Mouse (Mus musculus) left cerebral cortex, postnatal 36 days (tissue): ENCODE measurements around the gene Prr7. TPM values are rescaled to one million over a fixed set of nuclear protein-coding genes. Genes with fewer than 3 reads are reported as not detected.
A peak's percentile ranks its signal among the peaks of the same experiment; 100 is the strongest.
"Not testable (repeated sequence)": the region's sequence is repeated elsewhere in the genome, so short reads cannot be mapped to it uniquely, and the experiment has no call there.

ENCODE experiments used
- DNase-seq, 2 experiments: peaks; one replicate each; pipeline ENCODE4 v3.0.0; 2021 to 2022; ENCODE audit warnings: low spot score in 2 of 2, mixed read lengths in 1 of 2
- intact Hi-C: fragments of 180-260 bp; cut with DNase I; formaldehyde crosslinking; loops from one replicate; pipeline ENCODE4 v1.15.1; 2025
- total RNA-seq, 2 experiments: library from RNA; stranded (reverse); gene quantifications; 2 replicates each; pipeline ENCODE4 v1.2.3; 2021

The Prr7 gene
- 10 to 100 TPM; 81.8 to 82.1 TPM for total RNA-seq

- intact Hi-C loops: no loop called here
- DNase-seq: peak; percentile 71 to 81
Measured at GRCm38 (mm10) chr13:55464027-55464884, at the start of gene Prr7. TSS of gene Prr7 (plus strand) at chr13:55464267.

GRCm38 (mm10) chr13:55414743-55415380, 49.2 kb upstream of the Prr7 start, which contains the start of gene Pfn3:
TSS of gene Pfn3 (minus strand) at chr13:55415232.
- intact Hi-C loops: no loop called here
- DNase-seq: peak; percentile 70 to 82

GRCm38 (mm10) chr13:55418004-55418403, 46.1 kb upstream of the Prr7 start:
- intact Hi-C loops: loop anchor here (2.0 kb wide), 2 partner anchors 27 to 53 kb away; partner anchors contain the start of gene Grk6
- DNase-seq: peak; percentile 81 to 82

GRCm38 (mm10) chr13:55419142-55419541, 44.9 kb upstream of the Prr7 start:
- DNase-seq: no peak
- intact Hi-C loops: loop anchor here (2.0 kb wide), 2 partner anchors 26 to 52 kb away; partner anchors contain the start of gene Grk6

- no peak for DNase-seq
- intact Hi-C loops: loop anchor here (5.0 kb wide), 1 partner anchor 117 kb away; the partner anchor contains the start of gene Ddx41
Measured at GRCm38 (mm10) chr13:55420018-55420932, 43.8 kb upstream of the Prr7 start.

GRCm38 (mm10) chr13:55420933-55421800, 42.9 kb upstream of the Prr7 start:
- peak; percentile 62 to 66 for DNase-seq
- intact Hi-C loops: loop anchor here (5.0 kb wide), 1 partner anchor 116 kb away; the partner anchor contains the start of gene Ddx41

- DNase-seq: no peak
- intact Hi-C loops: no loop called here
Measured at GRCm38 (mm10) chr13:55426613-55427012, 37.5 kb upstream of the Prr7 start, which contains the start of gene F12. TSS of gene F12 (minus strand) at chr13:55426793.

- intact Hi-C loops: no loop called here
Measured at GRCm38 (mm10) chr13:55429226-55429888, 34.7 kb upstream of the Prr7 start.

GRCm38 (mm10) chr13:55430566-55430965, 33.5 kb upstream of the Prr7 start:
- no peak for DNase-seq
- intact Hi-C loops: no loop called here

More at GRCm38 (mm10) chr13:55429226-55429888, 34.7 kb upstream of the Prr7 start:
- no peak for DNase-seq

GRCm38 (mm10) chr13:55431889-55432685, 32.0 kb upstream of the Prr7 start:
- DNase-seq: no peak
- intact Hi-C loops: no loop called here

GRCm38 (mm10) chr13:55437111-55437629, 26.9 kb upstream of the Prr7 start:
- DNase-seq, intact Hi-C loops: not testable (repeated sequence)

GRCm38 (mm10) chr13:55443799-55444285, 20.2 kb upstream of the Prr7 start:
- intact Hi-C loops: loop anchor here (2.0 kb wide), 1 partner anchor 25 kb away; no protein-coding TSS in a partner anchor
- DNase-seq: no peak

GRCm38 (mm10) chr13:55444286-55444936, 19.7 kb upstream of the Prr7 start:
- DNase-seq: no peak

GRCm38 (mm10) chr13:55444937-55445315, 19.1 kb upstream of the Prr7 start, which contains the start of gene Grk6:
TSS of gene Grk6 (plus strand) at chr13:55445072.
- intact Hi-C loops: loop anchor here (2.0 kb wide), 1 partner anchor 26 kb away; no protein-coding TSS in a partner anchor
- peak; percentile 99 to 100 for DNase-seq

More at GRCm38 (mm10) chr13:55444286-55444936, 19.7 kb upstream of the Prr7 start:
- intact Hi-C loops: loop anchor here (2.0 kb wide), 1 partner anchor 26 kb away; no protein-coding TSS in a partner anchor

- DNase-seq: no peak
- intact Hi-C loops: loop anchor here (2.0 kb wide), 1 partner anchor 27 kb away; no protein-coding TSS in a partner anchor
Measured at GRCm38 (mm10) chr13:55445361-55446091, 18.5 kb upstream of the Prr7 start.
